Mouse (Mus musculus) cerebellum, adult 8-10 months (tissue): ENCODE measurements around the gene Mrto4.

Experiments
- DNase-seq: peaks from one replicate; pipeline ENCODE4 v3.0.0; 2022

The Mrto4 gene

GRCm38 (mm10) chr4:139338145-139338544 lies 14.2 kb downstream of the Mrto4 start:
- DNase-seq, result no peak

DNA sequence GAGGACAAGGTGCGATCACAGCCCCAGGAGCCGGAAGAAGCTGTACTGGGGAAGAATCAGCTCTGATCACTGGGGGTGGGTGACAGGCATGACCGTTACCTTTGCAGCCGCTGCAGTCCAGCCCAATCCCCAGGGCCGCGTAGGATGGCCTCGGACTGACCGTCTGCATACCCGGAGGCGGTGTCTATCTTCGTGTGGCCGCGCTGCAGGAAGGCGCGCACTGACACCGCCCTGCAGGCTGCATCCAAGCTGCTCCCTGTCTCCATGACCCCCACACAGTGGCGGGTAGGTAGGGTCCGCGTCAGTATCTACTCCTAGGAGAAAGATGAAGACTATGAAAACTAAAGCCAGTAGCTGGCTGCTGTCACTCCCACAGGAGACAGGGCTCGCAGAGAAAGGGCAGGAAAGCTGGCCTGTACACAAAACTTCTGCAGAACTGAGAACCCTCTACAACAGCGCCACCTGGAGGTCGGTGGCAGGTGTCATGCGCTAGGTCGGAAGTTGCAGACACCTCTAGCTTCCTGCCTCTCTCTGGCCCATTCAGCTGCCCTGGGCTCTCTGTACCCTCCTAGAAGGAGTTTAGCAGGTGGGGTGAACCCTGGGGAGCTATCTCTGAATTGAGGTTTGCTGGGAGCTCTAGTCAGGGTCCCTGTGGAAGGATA lies 15.4 kb downstream of the Mrto4 start:
- peak; percentile 60 for DNase-seq

DNA sequence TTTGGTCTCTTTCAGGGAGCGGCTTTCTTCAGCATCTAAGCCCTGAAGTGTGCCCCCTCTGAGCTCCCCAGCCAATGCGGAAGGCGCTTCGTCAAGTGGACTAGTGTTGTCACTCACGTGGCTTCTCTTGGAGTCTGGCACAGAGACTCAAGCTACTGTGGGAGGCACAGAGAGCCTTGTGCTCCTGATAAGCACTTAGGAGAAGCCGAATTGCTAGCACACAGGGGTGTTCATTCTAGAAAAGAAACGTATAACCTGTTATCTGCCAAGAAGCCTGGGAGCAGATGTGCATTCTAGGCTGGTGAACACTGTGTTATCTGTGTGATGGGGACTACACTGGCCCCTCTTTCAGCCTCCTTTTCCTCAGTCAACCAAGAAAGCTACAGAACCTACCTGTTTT lies 16.9 kb downstream of the Mrto4 start:
- no peak for DNase-seq

DNA sequence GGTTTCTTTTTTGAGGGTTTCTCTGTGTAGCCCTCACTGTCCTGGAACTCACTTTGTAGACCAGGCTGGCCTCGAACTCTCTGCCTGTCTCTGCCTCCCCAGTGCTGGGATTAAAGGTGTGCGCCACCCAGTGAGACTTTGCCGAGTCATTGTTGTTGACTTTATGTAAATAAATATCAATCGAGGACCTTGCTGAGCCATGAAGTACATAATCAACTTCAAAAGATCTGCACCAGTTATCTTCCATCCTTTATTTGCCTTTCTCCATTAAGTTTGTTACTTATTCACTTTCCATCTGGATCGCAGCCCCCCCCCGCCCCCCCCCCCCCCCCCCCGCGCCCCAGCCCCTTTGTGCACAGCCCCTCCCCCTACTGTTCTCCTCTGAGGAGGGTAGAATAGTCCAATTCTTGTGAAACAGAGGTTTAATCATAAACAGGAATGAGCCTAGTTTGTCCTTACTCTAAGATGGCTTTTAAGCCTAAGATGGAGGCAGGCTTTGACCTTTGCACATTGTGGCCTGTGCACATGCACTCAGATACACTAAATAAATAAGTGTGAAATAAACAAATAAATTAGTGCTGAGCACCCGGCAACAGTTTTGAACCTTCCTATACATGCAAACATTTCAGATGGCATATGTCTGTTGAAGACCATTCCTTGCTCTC lies 17.6 kb downstream of the Mrto4 start:
- no peak for DNase-seq

- no peak for DNase-seq
These were observed 21.8 kb downstream of the Mrto4 start for GRCm38 (mm10) chr4:139330605-139331004.

DNA sequence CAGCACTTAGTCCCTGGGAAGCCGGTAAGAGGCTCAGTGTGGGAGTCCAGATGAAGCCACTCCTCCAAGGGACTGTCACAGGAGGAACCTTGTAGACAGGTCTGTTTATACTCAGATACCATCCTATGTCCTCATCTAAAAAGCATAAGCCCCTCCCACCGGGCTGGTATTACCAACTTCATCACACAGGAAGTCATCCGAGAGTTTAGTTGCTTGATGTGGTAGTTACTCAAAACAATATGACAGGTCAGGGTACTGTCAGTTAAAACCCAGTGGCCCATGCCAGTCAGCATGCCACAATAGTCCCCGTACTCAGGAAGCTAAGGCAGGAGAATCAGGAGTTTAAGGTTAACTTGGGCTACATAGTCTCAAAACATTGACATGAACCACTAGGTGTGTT lies 32.6 kb downstream of the Mrto4 start:
- no peak for DNase-seq

- DNase-seq, result no peak
These were observed 33.9 kb downstream of the Mrto4 start for GRCm38 (mm10) chr4:139318449-139318848.

DNA sequence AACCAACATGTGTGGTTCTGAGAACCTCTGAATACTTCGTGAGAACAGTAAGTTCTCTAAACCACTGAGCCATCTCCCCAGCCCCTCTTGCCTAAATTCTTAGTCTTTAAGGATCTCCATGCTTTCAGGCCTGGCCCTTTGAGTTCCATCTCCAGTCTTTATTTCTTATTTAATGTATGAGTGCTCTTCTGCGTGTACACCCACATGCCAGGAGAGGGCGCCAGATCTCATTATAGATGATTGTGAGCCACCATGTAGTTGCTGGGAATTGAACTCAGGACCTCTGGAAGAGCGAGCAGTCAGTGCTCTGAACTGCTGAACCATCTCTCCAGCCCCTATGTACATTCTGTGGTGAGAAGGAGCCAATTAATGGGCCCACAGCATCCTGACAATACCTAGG lies 39.7 kb downstream of the Mrto4 start:
- DNase-seq, result peak; percentile 30

GRCm38 (mm10) chr4:139311707-139312106 lies 40.7 kb downstream of the Mrto4 start:
- no peak for DNase-seq

DNA sequence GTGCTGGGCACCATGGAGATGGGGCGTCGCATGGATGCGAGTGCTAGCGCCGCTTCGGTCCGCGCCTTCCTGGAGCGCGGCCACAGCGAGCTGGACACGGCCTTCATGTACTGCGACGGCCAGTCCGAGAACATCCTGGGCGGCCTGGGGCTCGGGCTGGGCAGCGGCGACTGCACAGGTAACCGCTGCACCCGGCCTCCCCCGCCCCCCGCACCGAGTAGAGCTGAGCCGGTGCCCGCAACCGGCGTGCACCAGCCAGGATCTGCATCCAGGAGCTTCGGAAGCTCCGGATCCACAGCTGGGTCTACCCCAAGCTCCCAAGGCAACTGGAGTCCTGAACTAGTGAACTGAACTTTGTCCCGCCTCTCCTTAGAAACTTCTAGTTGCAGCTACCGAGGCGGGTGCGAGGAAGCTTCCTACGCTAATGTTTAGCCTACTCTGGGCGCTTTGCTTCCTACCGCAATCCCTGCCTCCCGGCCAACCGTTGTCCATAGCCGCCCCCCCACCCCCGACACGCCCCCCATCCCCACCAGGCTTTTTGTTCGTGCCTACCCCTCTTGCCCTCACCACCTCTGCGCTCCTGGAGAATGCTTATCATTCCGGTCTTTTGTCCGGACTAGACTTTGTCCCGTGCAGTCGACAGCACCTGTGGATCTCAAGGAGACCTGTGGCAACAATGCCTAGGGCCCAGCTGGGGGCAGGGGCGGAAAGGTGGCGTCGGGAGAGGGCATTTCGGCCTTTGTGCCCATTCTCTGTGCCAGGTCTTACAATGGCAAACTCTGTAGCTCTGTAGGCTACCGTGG lies 41.3 kb downstream of the Mrto4 start:
- peak; percentile 15 for DNase-seq

DNA sequence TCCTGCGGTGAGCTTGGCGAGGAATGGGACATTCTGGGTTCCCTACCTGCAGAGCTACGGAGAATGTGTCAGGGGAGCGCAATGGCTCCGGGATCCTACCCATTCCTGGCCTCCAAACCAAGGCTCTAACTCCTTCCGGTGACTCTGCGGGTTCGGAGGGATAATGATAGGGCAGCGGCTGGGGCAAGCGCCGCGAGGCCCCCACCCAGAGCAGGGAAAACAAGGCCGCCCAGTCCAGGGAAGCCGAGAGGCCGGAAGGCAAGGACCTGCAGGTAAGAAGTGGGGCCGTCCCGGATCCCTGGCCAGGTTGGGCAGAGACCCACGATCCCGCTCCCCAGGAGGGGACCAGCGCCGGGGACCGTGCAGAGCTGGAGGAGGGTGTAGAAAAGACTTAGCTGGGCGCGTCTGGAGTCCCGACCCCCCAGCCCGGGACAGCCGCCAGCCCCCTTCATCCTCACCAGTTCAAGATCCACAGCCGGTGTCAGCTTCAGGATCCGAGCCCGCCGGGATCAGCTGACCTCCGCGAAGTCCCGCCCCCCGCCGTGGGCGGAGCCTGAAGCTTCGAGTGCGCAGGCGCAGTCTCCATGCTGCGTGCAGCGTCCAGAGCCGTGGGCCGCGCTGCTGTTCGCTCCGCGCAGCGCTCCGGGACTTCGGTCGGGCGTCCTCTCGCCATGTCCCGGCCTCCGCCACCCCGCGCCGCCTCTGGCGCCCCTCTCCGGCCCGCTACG lies 42.0 kb downstream of the Mrto4 start, which contains the start of the genes Pqlc2 and Akr7a5:
Gene Pqlc2 (minus strand): TSS at position 538 of the 728 bp plus-strand sequence.
Gene Akr7a5 (plus strand): TSS at position 574 of the 728 bp plus-strand sequence.
- DNase-seq, result peak; percentile 100

- DNase-seq, result no peak
These were observed 42.7 kb downstream of the Mrto4 start for GRCm38 (mm10) chr4:139309651-139310050.

- no peak for DNase-seq
These were observed 44.5 kb downstream of the Mrto4 start for GRCm38 (mm10) chr4:139307916-139308315.

DNA sequence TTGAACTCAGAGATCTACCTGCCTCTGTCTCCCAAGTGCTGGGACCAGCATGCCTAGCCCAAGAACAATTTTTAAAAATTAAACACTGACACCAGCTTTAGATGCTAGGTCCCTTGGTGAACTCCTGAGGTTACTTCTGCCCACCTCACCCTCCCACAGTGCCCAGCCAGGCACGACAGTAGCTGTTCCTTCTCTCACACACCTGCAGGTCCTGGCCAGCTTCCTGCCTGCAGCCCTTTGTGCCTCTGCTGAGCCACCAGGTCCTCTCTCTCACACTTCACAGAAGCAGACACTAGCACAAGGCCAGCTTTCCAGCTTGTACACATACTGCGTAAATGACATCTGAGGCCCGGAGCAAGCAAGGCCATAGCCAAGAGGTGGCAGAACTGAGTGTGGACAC lies 46.9 kb downstream of the Mrto4 start:
- DNase-seq, result no peak

DNA sequence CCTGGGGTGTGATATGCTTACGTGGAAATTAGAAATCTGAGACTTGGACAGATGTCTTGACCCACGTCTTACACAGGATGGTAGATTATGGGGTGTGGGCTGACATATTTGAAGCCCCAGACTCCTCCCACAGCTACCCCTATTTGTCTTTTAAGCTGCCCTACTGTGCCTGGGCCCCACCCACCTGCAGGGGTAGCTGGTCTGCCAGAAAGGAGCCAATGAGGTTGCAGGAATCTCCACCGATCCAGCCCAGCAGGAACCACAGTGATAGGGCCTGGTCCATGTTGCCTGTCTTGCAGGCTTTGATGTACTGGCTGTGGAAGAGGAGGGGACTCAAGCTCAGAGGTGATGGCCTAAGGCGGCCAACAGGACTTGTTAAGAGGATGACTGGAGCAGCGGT lies 50.1 kb downstream of the Mrto4 start:
- DNase-seq, result no peak

DNA sequence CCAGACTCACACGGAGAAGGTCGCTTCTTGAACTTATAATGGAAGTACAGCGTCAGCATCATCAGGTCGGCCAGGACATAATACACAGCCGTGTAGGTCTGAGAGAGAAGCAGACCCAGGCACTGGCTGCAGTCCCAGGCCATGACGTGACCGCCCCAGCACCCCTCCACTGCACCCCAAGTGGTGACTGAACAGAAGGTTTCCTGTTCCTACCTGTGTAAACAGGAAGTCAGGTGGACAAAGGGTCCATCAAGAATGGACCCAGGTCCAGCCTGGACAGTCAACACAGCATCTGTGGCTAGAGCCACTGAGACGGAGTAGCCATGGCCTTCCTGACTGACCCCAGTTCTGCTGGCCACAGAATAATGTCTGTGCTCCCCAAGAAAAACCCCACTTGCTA lies 50.6 kb downstream of the Mrto4 start:
- DNase-seq, result no peak

DNA sequence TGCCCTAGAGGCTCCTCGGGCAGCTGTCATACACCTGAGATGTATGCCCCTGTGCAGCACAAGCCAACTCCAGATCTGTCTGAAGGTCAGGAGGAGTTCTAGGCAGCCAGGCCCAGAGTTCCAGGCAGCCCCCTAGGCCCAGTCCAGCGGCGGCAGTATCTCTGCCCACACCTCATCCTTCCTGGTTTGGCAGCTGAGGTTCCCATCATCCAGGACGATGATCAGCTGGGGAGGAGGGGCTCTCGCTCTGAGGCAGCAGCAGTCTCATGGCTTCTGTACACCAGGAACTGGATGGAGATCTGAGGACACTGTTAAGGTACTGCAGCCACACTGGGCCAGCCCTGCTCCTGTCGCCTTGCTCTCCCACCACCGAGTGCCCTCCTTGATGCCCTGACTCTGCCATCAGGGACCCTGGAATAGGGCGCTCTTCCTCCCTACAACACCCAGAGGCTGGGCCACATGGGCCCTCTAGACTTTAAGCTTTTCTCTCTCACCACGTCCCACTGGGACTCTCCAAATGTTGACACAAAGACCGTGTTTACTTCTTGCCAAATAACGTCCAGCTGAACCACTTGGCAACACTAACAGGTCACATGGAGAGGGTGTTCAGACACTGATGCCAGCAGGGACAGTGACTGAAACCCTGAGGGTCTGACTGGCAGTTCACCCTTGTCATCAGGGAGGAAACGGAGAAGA lies 53.6 kb downstream of the Mrto4 start:
- peak; percentile 18 for DNase-seq

DNA sequence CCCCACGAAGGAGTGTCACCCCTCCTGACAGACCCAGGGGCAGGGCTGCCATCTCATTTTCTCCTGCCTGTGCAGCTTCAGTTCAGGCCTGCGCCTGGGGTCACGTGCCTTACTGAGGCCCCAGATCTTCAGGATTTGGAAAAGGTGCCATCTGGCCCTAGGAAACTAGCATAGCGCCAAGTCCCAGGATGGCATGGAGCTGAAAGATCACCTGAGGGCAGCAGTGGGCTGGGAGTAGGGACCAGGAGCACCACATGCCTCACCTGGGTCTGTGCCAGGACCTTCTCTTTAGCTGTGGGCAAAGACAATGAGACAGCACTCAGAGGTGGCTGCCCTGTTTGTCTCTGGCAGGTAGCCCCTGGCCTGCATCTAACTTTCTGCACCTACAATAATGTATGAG lies 54.8 kb downstream of the Mrto4 start:
- peak; percentile 95 for DNase-seq
